In genomic region chr16:25016261-25016836, GRCm38 (mm10) we compare ENCODE assay signal across 8 mouse cellular contexts.
A peak's percentile ranks its signal among the peaks of the same experiment; 100 is the strongest.
DNase-seq lines count a peak whose midpoint lies in the region; ATAC-seq and TF ChIP-seq lines count a peak whose summit lies in the region.

No protein-coding gene starts in this region.

- intact Hi-C loops in gastrocnemius, postnatal 14 days (cut with DNase I; ENCODE audit: low total_unique reads): no loop called here

- H3K9me3 ChIP-seq in midbrain, postnatal 0 days (ENCODE audit: low read length): no peaks in the 10 kb centered on the region

- WGBS in midbrain, postnatal 0 days: 31% methylated on average over 4 of the region's 4 CpGs

- H3K27ac ChIP-seq in midbrain, postnatal 0 days (ENCODE audit: low read depth, low read length): no peak overlapping the region

- no peaks in the 10 kb centered on the region for H3K4me1 ChIP-seq in midbrain, postnatal 0 days (ENCODE audit: insufficient read depth, low read length)

- DNase-seq in adrenal gland, adult (ENCODE audit: inconsistent age in 2 of 2, low spot score in 1 of 2): peak; percentile 45 to 86
- no peak for DNase-seq in adrenal gland, postnatal 25 days
- peak; percentile 51 for DNase-seq in cerebellum, adult 9-11 months
- peak; percentile 48 for DNase-seq in kidney, postnatal 14 days
- peak; percentile 97 for DNase-seq in midbrain, postnatal 0 days (ENCODE audit: low spot score)
- no peak for DNase-seq in retina, postnatal 1 day
- DNase-seq in yolk sac, embryonic 10.5 days (ENCODE audit: low spot score): no peak
- DNase-seq in gastrocnemius, postnatal 14 days: no peak

- H3K4me2 ChIP-seq in midbrain, postnatal 0 days (ENCODE audit: low read depth, low read length, poor library complexity, severe bottlenecking): no peak overlapping the region

- ATAC-seq in midbrain, postnatal 0 days (ENCODE audit: low FRiP score): peak; percentile 91

- no peaks in the 10 kb centered on the region for H3K36me3 ChIP-seq in midbrain, postnatal 0 days (ENCODE audit: insufficient read depth, low read length)

- no peak overlapping the region for H3K4me3 ChIP-seq in midbrain, postnatal 0 days (ENCODE audit: low read depth, low read length)

- H3K27me3 ChIP-seq in midbrain, postnatal 0 days (ENCODE audit: insufficient read depth, low read length): no peaks in the 10 kb centered on the region

- H3K9ac ChIP-seq in midbrain, postnatal 0 days (replicated peaks; ENCODE audit: low read length, poor library complexity, severe bottlenecking): no peak overlapping the region

- no peak for TF ChIP-seq CTCF in midbrain, postnatal 0 days (IDR thresholded peaks at IDR 0.05)

Comparison
In these comparisons a context has a peak if more than half of its experiments do, and no peak if none do; other contexts are left out.
1. DNase-seq: peak in adrenal gland, adult (2 of 2), cerebellum, adult 9-11 months (single experiment), kidney, postnatal 14 days (single experiment) and midbrain, postnatal 0 days (single experiment); none in adrenal gland, postnatal 25 days (single experiment), retina, postnatal 1 day (single experiment), yolk sac, embryonic 10.5 days (single experiment) and gastrocnemius, postnatal 14 days (single experiment).